Mouse (Mus musculus) liver, embryonic 14.5 days (tissue): ENCODE data around the gene Ltbp3.

Experiments used
- CTCF ChIP-seq: IDR thresholded peaks from 2 replicates; pipeline ENCODE4 v1.5.1; 2016; ENCODE audit warnings: antibody characterized with exemption, low read depth, control low read depth
- EP300 ChIP-seq: IDR thresholded peaks from 2 replicates; pipeline ENCODE4 v1.6.1; 2016; ENCODE audit warnings: antibody characterized with exemption, low read depth

DNA sequence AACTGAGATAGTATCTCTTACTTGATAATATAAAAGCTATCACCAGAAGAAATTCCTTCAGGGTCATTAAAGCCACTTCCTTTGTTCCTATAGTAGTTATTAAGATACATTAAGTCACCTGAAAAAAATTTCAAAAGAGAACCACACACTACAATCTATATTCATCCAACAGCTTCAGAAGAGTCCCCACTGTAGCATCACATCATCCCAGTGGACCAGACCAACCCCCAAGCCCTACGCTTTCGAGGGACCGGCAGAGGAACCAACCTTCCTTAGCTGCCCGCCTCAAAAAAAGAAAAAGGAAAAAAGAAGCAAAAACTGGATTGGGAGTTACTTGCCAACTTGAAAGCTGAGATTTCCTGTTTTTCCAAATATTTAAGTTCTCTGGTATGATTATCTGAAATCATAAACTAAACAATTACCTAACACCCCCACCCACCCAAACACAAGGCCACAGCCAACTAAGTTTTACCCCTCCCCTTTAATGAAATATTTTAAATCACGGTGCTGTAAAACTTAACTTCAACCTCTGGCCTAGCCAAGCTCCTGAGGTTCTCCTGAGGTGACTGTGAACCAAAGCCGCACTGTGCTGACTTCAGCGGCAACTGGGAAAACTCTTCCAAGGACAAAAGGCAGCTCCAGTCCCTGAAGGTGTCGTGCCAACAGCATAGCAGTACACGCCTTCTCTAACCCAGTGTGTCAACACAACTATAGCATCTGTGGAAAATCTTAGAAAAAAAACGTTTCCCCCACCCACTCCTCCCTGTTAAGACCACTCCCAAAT lies 59.1 kb downstream of the Ltbp3 start:
- TF ChIP-seq CTCF = no peak
- TF ChIP-seq EP300 = no peak; the same call in 1 of the 2 replicates
